Comparison of ENCODE assay signal across 11 mouse cellular contexts in genomic region chr1:160899701-160900100, GRCm38 (mm10). TPM values are rescaled to one million over a fixed set of nuclear protein-coding genes. Genes with fewer than 3 reads are reported as not detected.
A peak's percentile ranks its signal among the peaks of the same experiment; 100 is the strongest.
DNase-seq lines count a peak whose midpoint lies in the region; ATAC-seq and TF ChIP-seq lines count a peak whose summit lies in the region.
"Had no signal": no experiment of that assay in that cellular context is flagged by ENCODE, and none has a peak within 500 bp of the region (broad histone marks: within the 10 kb centered on the region; RNA-seq: fewer than 3 reads in every experiment).

No protein-coding gene starts in this region.

- no peaks in the 10 kb centered on the region for H3K9me3 ChIP-seq in heart, embryonic 14.5 days (ENCODE audit: control insufficient read depth, low read length)
- H3K9me3 ChIP-seq in intestine, embryonic 16.5 days (ENCODE audit: control insufficient read depth, low read length) = no peaks in the 10 kb centered on the region
- H3K9me3 ChIP-seq in limb, embryonic 10.5 days (replicated peaks) = no peaks in the 10 kb centered on the region

- peaks cover 2 to 17% of the 10 kb centered on the region in 2 experiments for H3K4me1 ChIP-seq in heart, embryonic 14.5 days (ENCODE audit: control insufficient read depth in 2 of 2, insufficient read depth in 2 of 2, low read length in 2 of 2)
- 0 out of 2 replicates have a peak, but pooled peaks cover 7% of the 10 kb centered on the region for H3K4me1 ChIP-seq in intestine, embryonic 16.5 days (ENCODE audit: control insufficient read depth, insufficient read depth, low read length)
- peaks cover 5% of the 10 kb centered on the region; the same call in 1 of the 2 replicates for H3K4me1 ChIP-seq in limb, embryonic 10.5 days

- no peaks in the 10 kb centered on the region for H3K36me3 ChIP-seq in heart, embryonic 14.5 days (ENCODE audit: control insufficient read depth, insufficient read depth, low read length)
- no peaks in the 10 kb centered on the region for H3K36me3 ChIP-seq in intestine, embryonic 16.5 days (ENCODE audit: control insufficient read depth, insufficient read depth, low read length)
- H3K36me3 ChIP-seq in limb, embryonic 10.5 days = no peaks in the 10 kb centered on the region

- H3K4me2 ChIP-seq in heart, embryonic 14.5 days (ENCODE audit: low read length) = peak overlapping the region; percentile 34
- no peak overlapping the region for H3K4me2 ChIP-seq in intestine, embryonic 16.5 days (ENCODE audit: low read depth, low read length)

- no peak overlapping the region for H3K4me3 ChIP-seq in heart, embryonic 14.5 days (ENCODE audit: control insufficient read depth in 1 of 2, insufficient read depth in 1 of 2, low read depth in 1 of 2, low read length in 2 of 2)
- no peak overlapping the region for H3K4me3 ChIP-seq in intestine, embryonic 16.5 days (ENCODE audit: low read length)
- H3K4me3 ChIP-seq in limb, embryonic 10.5 days = no peak overlapping the region
- H3K4me3 ChIP-seq in layer of hippocampus, adult 2 months = no peak overlapping the region
- H3K4me3 ChIP-seq: gastrocnemius, adult 2 months had no signal

- TF ChIP-seq CTCF in layer of hippocampus, adult 2 months (conservative IDR thresholded peaks at IDR 0.05) = no peak

- no peak for DNase-seq in heart, postnatal 4 days
- DNase-seq in R1 (ENCODE audit: low read depth, low spot score) = peak; percentile 34
- peak; percentile 33 to 39 for DNase-seq in kidney, postnatal 36 days
- DNase-seq in T-cell, adult 2 months (ENCODE audit: low spot score) = no peak
- DNase-seq in limb, embryonic 10.5 days (ENCODE audit: low spot score) = no peak
- DNase-seq in layer of hippocampus, adult 2 months (ENCODE audit: low spot score in 2 of 2) = no peak
- DNase-seq: cerebellum, adult 9-11 months; gastrocnemius, adult 2 months; liver had no signal

- H3K27ac ChIP-seq in heart, embryonic 14.5 days (replicated peaks in 1 of 2; ENCODE audit: control insufficient read depth in 1 of 2, insufficient read depth in 1 of 2, low read depth in 2 of 2, low read length in 2 of 2) = peak overlapping the region; percentile 71 to 85
- no peak overlapping the region for H3K27ac ChIP-seq in intestine, embryonic 16.5 days (ENCODE audit: low read length)
- H3K27ac ChIP-seq in limb, embryonic 10.5 days = no peak overlapping the region
- no peak overlapping the region for H3K27ac ChIP-seq in layer of hippocampus, adult 2 months
- H3K27ac ChIP-seq: gastrocnemius, adult 2 months had no signal

- 13% methylated on average over 10 of the region's 10 CpGs for WGBS in heart, embryonic 14.5 days
- WGBS in intestine, embryonic 16.5 days = 23% methylated on average over 10 of the region's 10 CpGs
- 28% methylated on average over 10 of the region's 10 CpGs for WGBS in limb, embryonic 10.5 days

- H3K27me3 ChIP-seq in heart, embryonic 14.5 days (ENCODE audit: control insufficient read depth, insufficient read depth, low read length) = no peaks in the 10 kb centered on the region
- no peaks in the 10 kb centered on the region for H3K27me3 ChIP-seq in intestine, embryonic 16.5 days (replicated peaks; ENCODE audit: control insufficient read depth, insufficient read depth, low read length)
- 0 out of 2 replicates have a peak, but pooled peaks cover under 1% of the 10 kb centered on the region for H3K27me3 ChIP-seq in limb, embryonic 10.5 days (ENCODE audit: low read depth, poor library complexity, severe bottlenecking)

- H3K9ac ChIP-seq in heart, embryonic 14.5 days (ENCODE audit: low read length) = peak overlapping the region; percentile 6; the same call in 1 of the 2 replicates
- no peak overlapping the region for H3K9ac ChIP-seq in intestine, embryonic 16.5 days (ENCODE audit: low read depth, low read length)

- ATAC-seq in heart, embryonic 14.5 days (ENCODE audit: insufficient number of reproducible peaks, insufficient read depth, low FRiP score, low read depth) = peak; percentile 68; the same call in 1 of the 2 replicates
- ATAC-seq in intestine, embryonic 16.5 days = 0 out of 2 replicates have a peak, but pooled peaks have one; percentile 41

RNA-seq across cellular contexts. Expression of gene Rc3h1, which starts 6.5 kb away (rescaled TPM):
- polyA plus RNA-seq in heart, embryonic 14.5 days (2014; fragmentation: Nextera tagmentation; extraction: Ambion mirVana) = 9.7 and 10.3 TPM in 2 replicates
- 10 to 100 TPM; 34.1 to 35.0 TPM for total RNA-seq in heart, postnatal 4 days (2021)
- polyA plus RNA-seq in intestine, embryonic 16.5 days (2015; fragmentation: Nextera tagmentation; extraction: Ambion mirVana) = 4.9 and 5.1 TPM in 2 replicates
- 8.3 and 9.0 TPM in 2 replicates for polyA plus RNA-seq in limb, embryonic 10.5 days (2016; fragmentation: Nextera tagmentation; extraction: Ambion mirVana)
- 10 to 100 TPM; 39.1 to 41.4 TPM for total RNA-seq in layer of hippocampus, adult 2 months (2021)

Comparison
In these comparisons a context has a peak if more than half of its experiments do, and no peak if none do; other contexts are left out.
1. H3K27ac ChIP-seq: peak in heart, embryonic 14.5 days (2 of 2); none in intestine, embryonic 16.5 days (single experiment), limb, embryonic 10.5 days (single experiment) and layer of hippocampus, adult 2 months (single experiment).
2. DNase-seq: peak in R1 (single experiment) and kidney, postnatal 36 days (2 of 2); none in heart, postnatal 4 days (single experiment), T-cell, adult 2 months (single experiment), limb, embryonic 10.5 days (single experiment) and layer of hippocampus, adult 2 months (0 of 2).